Mouse (Mus musculus) C2C12 (cell line): ENCODE measurements at regions not wholly inside any gene's neighbourhood (a gene's known extent, or its start where the extent isn't known, plus 50 kb on each side); places are given as distances from the start of the nearest gene placed in this dataset.

Source experiments
- CEBPB ChIP-seq: IDR thresholded peaks from one replicate; pipeline ENCODE4 v1.6.1; 2011; ENCODE audit warnings: low read depth, mild to moderate bottlenecking, control low read depth, moderate library complexity
- CTCF ChIP-seq: IDR thresholded peaks from one replicate; pipeline ENCODE4 v1.5.1; 2011; ENCODE audit not compliant: control insufficient read depth, insufficient read depth, insufficient read length
- MAX ChIP-seq: IDR thresholded peaks from one replicate; pipeline ENCODE4 v1.6.1; 2011; ENCODE audit warnings: mild to moderate bottlenecking, control low read depth
- MYOD1 ChIP-seq: IDR thresholded peaks from one replicate; pipeline ENCODE4 v1.6.1; 2011; ENCODE audit warnings: low read depth; ENCODE audit not compliant: control insufficient read depth, insufficient read length
- MYOG ChIP-seq: IDR thresholded peaks from one replicate; pipeline ENCODE4 v1.6.1; 2011; ENCODE audit not compliant: control insufficient read depth, insufficient read length; ENCODE audit errors: extremely low read depth
- USF1 ChIP-seq: IDR thresholded peaks from one replicate; pipeline ENCODE4 v1.6.1; 2011; ENCODE audit warnings: low read depth, mild to moderate bottlenecking, control low read depth, moderate library complexity

DNA sequence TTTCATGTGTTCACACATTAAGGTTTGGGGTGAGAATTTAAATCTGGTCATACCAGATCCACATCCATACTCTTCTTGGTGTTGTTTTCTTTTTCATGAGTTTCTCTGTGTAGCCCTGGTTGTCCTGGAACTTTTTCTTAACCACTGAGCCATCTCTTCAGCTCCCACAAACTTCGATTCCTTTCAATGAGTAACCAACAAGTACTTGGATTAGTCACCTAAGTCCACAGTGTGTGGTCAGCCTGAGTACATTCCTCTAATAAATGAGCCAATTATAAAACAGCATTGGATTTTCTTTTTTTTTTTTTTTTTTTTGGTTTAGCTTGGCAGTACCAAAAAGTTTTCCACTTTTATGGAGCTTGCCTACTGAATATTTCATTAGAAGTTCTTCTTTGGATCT, 245.3 kb upstream of the Slc24a2 start:
- TF ChIP-seq CTCF: no peak
- no peak for TF ChIP-seq MAX
- TF ChIP-seq CEBPB: no peak
- no peak for TF ChIP-seq USF1
- TF ChIP-seq MYOG: no peak
- TF ChIP-seq MYOD1: no peak
